Comparison of ENCODE assay signal across 8 mouse cellular contexts in the genomic region with DNA sequence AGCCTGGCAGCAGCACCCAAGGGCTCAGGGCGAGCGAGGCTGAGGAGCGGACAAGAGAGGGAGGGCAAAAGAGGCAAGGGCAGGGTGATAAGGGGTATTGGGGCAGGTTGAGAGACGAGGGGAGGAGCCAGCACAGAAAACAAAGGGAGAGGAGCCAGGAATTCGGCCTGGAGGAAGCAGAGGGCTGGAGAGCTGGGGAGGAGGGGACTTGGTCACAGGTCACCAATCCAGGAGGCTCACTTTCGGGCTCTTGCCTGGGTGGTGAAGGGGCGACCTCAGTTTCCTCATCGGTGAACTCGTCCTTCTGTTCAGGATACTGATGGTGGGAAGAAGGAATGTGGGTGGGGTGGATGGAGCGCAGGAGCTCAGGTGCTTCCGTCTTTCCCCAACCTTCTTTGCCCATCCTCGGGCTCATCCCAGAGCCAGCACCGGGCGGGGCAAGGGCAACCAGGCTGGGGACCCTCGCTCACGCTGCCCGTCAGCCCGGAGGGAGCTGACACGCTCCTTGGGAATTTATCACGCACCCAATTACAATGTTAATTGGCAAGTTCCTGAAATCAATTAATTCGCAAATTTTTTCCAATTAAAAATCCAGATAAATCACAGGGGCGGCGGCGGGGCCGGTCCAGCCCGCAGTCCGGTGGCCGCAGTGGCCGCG. TPM values are rescaled to one million over a fixed set of nuclear protein-coding genes. Genes with fewer than 3 reads are reported as not detected.
DNase-seq lines count a peak whose midpoint lies in the region; ATAC-seq and TF ChIP-seq lines count a peak whose summit lies in the region.

No protein-coding gene starts in this region.

- no peak for ATAC-seq in heart, embryonic 13.5 days (ENCODE audit: extremely low read depth, insufficient number of reproducible peaks, low FRiP score, low TSS enrichment)
- no peak for ATAC-seq in hindbrain, embryonic 11.5 days (ENCODE audit: low FRiP score)
- ATAC-seq in liver, postnatal 0 days, result no peak

- H3K36me3 ChIP-seq in heart, embryonic 13.5 days, result no peaks in the 10 kb centered on the region
- H3K36me3 ChIP-seq in ES-E14 (ENCODE audit: control insufficient read depth, insufficient read depth, low read length, poor library complexity, severe bottlenecking), result no peaks in the 10 kb centered on the region
- H3K36me3 ChIP-seq in hindbrain, embryonic 11.5 days (ENCODE audit: control insufficient read depth, insufficient read depth, low read length), result no peaks in the 10 kb centered on the region
- H3K36me3 ChIP-seq in liver, postnatal 0 days (replicated peaks; ENCODE audit: insufficient read depth, low read length), result no peaks in the 10 kb centered on the region

- in situ Hi-C loops in ES-E14 (cut with MboI; ENCODE audit: low sequenced_read_pairs in 2 of 2, unreplicated experiment in 2 of 2), result loop anchor here in 1 of 2 experiments (25.0 kb wide), 1 partner anchor 209 kb away; no protein-coding TSS in a partner anchor

- peak overlapping the region; percentile 83 for H3K9ac ChIP-seq in heart, embryonic 13.5 days
- 0 out of 2 replicates have a peak overlapping the region, but pooled peaks have one; percentile 19 for H3K9ac ChIP-seq in ES-E14 (ENCODE audit: insufficient read depth, low read depth, low read length, poor library complexity, severe bottlenecking)
- 0 out of 2 replicates have a peak overlapping the region, but pooled peaks have one; percentile 42 for H3K9ac ChIP-seq in hindbrain, embryonic 11.5 days (ENCODE audit: low read depth, low read length)
- no peak overlapping the region for H3K9ac ChIP-seq in liver, postnatal 0 days (replicated peaks)

- H3K4me1 ChIP-seq in heart, embryonic 13.5 days, result peaks cover 18% of the 10 kb centered on the region
- peaks cover 8 to 27% of the 10 kb centered on the region in 2 experiments; a peak in 3 of 4 replicates for H3K4me1 ChIP-seq in ES-E14 (ENCODE audit: control insufficient read depth in 2 of 2, insufficient read depth in 2 of 2, low read length in 2 of 2, poor library complexity in 1 of 2)
- H3K4me1 ChIP-seq in hindbrain, embryonic 11.5 days (replicated peaks; ENCODE audit: control insufficient read depth, insufficient read depth, low read length), result peaks cover 11% of the 10 kb centered on the region
- H3K4me1 ChIP-seq in liver, postnatal 0 days (ENCODE audit: insufficient read depth), result peaks cover 8% of the 10 kb centered on the region

- no peaks in the 10 kb centered on the region for H3K9me3 ChIP-seq in heart, embryonic 13.5 days
- no peaks in the 10 kb centered on the region for H3K9me3 ChIP-seq in ES-E14 (ENCODE audit: control insufficient read depth, insufficient read depth, low read depth, low read length)
- H3K9me3 ChIP-seq in hindbrain, embryonic 11.5 days (ENCODE audit: control insufficient read depth, low read length), result no peaks in the 10 kb centered on the region
- no peaks in the 10 kb centered on the region for H3K9me3 ChIP-seq in liver, postnatal 0 days (ENCODE audit: low read length)

- no peak for DNase-seq in heart, postnatal 4 days
- DNase-seq in ES-E14 (ENCODE audit: low read depth, low spot score), result no peak
- DNase-seq in hindbrain, embryonic 11.5 days (ENCODE audit: low spot score), result no peak
- no peak for DNase-seq in liver, postnatal 0 days
- no peak for DNase-seq in right cerebral cortex, adult 2 months (ENCODE audit: low spot score in 2 of 2)
- DNase-seq in spleen, adult 12 weeks (ENCODE audit: low spot score), result no peak
- no peak for DNase-seq in thymus, adult 18-20 months

- no peak for TF ChIP-seq EP300 in liver, postnatal 0 days (IDR thresholded peaks at IDR 0.05; ENCODE audit: low read depth)

- peak overlapping the region; percentile 61 for H3K4me3 ChIP-seq in heart, embryonic 13.5 days
- H3K4me3 ChIP-seq in ES-E14 (ENCODE audit: insufficient read depth in 1 of 2, low read depth in 1 of 2, low read length in 2 of 2, poor library complexity in 1 of 2, severe bottlenecking in 1 of 2), result peak overlapping the region; percentile 54 to 56
- H3K4me3 ChIP-seq in hindbrain, embryonic 11.5 days (ENCODE audit: low read depth, low read length), result peak overlapping the region; percentile 32
- peak overlapping the region; percentile 43 for H3K4me3 ChIP-seq in liver, postnatal 0 days (ENCODE audit: low read depth, low read length)

- peak overlapping the region; percentile 98 for H3K4me2 ChIP-seq in heart, embryonic 13.5 days
- peak overlapping the region; percentile 57 for H3K4me2 ChIP-seq in hindbrain, embryonic 11.5 days (replicated peaks; ENCODE audit: low read depth, low read length)
- H3K4me2 ChIP-seq in liver, postnatal 0 days (ENCODE audit: low read depth, low read length), result peak overlapping the region; percentile 79

- peaks cover 88% of the 10 kb centered on the region for H3K27me3 ChIP-seq in heart, embryonic 13.5 days (replicated peaks)
- peaks cover 45% of the 10 kb centered on the region for H3K27me3 ChIP-seq in hindbrain, embryonic 11.5 days (ENCODE audit: control insufficient read depth, insufficient read depth, low read length)
- H3K27me3 ChIP-seq in liver, postnatal 0 days (ENCODE audit: insufficient read depth, low read length), result peaks cover 15% of the 10 kb centered on the region; the same call in 1 of the 2 replicates

- no peak for TF ChIP-seq CTCF in liver, postnatal 0 days (IDR thresholded peaks at IDR 0.05; ENCODE audit: low read depth)

- 9% methylated on average over 30 of the region's 30 CpGs for WGBS in heart, embryonic 13.5 days
- WGBS in hindbrain, embryonic 11.5 days, result 11% methylated on average over 28 of the region's 30 CpGs
- WGBS in liver, postnatal 0 days (ENCODE audit: insufficient replicate concordance), result 50% methylated on average over 30 of the region's 30 CpGs

- H3K27ac ChIP-seq in heart, embryonic 13.5 days (replicated peaks), result no peak overlapping the region
- no peak overlapping the region for H3K27ac ChIP-seq in ES-E14 (ENCODE audit: insufficient read depth, low read depth, low read length, poor library complexity, severe bottlenecking)
- H3K27ac ChIP-seq in hindbrain, embryonic 11.5 days (ENCODE audit: low read depth, low read length), result no peak overlapping the region
- H3K27ac ChIP-seq in liver, postnatal 0 days (ENCODE audit: low read depth), result no peak overlapping the region

TF ChIP-seq in ES-E14, 5 proteins besides CTCF, POLR2A, EP300 and RAD21:
- TF ChIP-seq HCFC1 (IDR thresholded peaks at IDR 0.05; ENCODE audit: borderline replicate concordance, insufficient read depth, low read length) (no peak), ZNF384 (IDR thresholded peaks at IDR 0.05; ENCODE audit: low read depth, low read length) (no peak), CHD2 (IDR thresholded peaks at IDR 0.05; ENCODE audit: low read depth, low read length) (no peak)

RNA-seq across cellular contexts. Expression of a gene that starts 51.8 kb away (rescaled TPM):
- polyA plus RNA-seq in heart, embryonic 13.5 days (2015; fragmentation: Nextera tagmentation; extraction: Ambion mirVana), result 0.35 and 0.51 TPM in 2 replicates
- under 1 TPM; 0.38 to 0.43 TPM for total RNA-seq in heart, postnatal 4 days (2021)
- 0.18 TPM in 1 of 2 replicates, not detected in the other for total RNA-seq in ES-E14 (2012; rRNA removed)
- polyA plus RNA-seq in hindbrain, embryonic 11.5 days (2014; fragmentation: Nextera tagmentation; extraction: Ambion mirVana), result 0.53 TPM in 1 of 2 replicates, not detected in the other
- polyA plus RNA-seq in liver, postnatal 0 days (2015; fragmentation: Nextera tagmentation; extraction: Ambion mirVana), result not detected in 2 replicates

RNA-seq across cellular contexts. Expression of a gene that starts 52.0 kb away (rescaled TPM):
- 25.0 and 28.5 TPM in 2 replicates for polyA plus RNA-seq in heart, embryonic 13.5 days (2015; fragmentation: Nextera tagmentation; extraction: Ambion mirVana)
- total RNA-seq in heart, postnatal 4 days (2021), result 10 to 100 TPM; 25.5 to 27.1 TPM
- total RNA-seq in ES-E14 (2012; rRNA removed), result 2.2 and 3.4 TPM in 2 replicates
- polyA plus RNA-seq in hindbrain, embryonic 11.5 days (2014; fragmentation: Nextera tagmentation; extraction: Ambion mirVana), result 11.4 and 13.1 TPM in 2 replicates
- polyA plus RNA-seq in liver, postnatal 0 days (2015; fragmentation: Nextera tagmentation; extraction: Ambion mirVana), result 48.6 and 57.1 TPM in 2 replicates
